Mouse (Mus musculus): Measurements from ENCODE around the gene Gart. TPM values are rescaled to one million over a fixed set of nuclear protein-coding genes. Genes with fewer than 3 reads are reported as not detected.

Gene Gart
- polyA plus RNA-seq, 1 experiment from 2014 or later: 160 TPM

GRCm38 (mm10) chr16:91582307-91582706 lies 64.4 kb downstream of the Gart start:
- WGBS (ENCODE audit: insufficient replicate concordance): 44% methylated on average over 2 of the region's 2 CpGs

GRCm38 (mm10) chr16:91578980-91579720 lies 67.6 kb downstream of the Gart start:
- H3K4me3 ChIP-seq: no peak overlapping the region
- no peak overlapping the region for H3K9ac ChIP-seq
- H3K27ac ChIP-seq: no peak overlapping the region
- H3K36me3 ChIP-seq: no peaks in the 10 kb centered on the region
- H3K4me2 ChIP-seq: no peak overlapping the region
- no peaks in the 10 kb centered on the region for H3K27me3 ChIP-seq (replicated peaks)
- WGBS (ENCODE audit: insufficient replicate concordance): 78% methylated on average over 14 of the region's 14 CpGs
- no peak for ATAC-seq
- H3K9me3 ChIP-seq (replicated peaks): no peaks in the 10 kb centered on the region
- H3K4me1 ChIP-seq: no peaks in the 10 kb centered on the region

More at GRCm38 (mm10) chr16:91582307-91582706, 64.4 kb downstream of the Gart start:
- H3K4me2 ChIP-seq: no peak overlapping the region
- ATAC-seq: no peak
- no peak overlapping the region for H3K4me3 ChIP-seq
- H3K4me1 ChIP-seq: no peaks in the 10 kb centered on the region
- no peaks in the 10 kb centered on the region for H3K9me3 ChIP-seq (replicated peaks)
- H3K36me3 ChIP-seq: no peaks in the 10 kb centered on the region
- H3K27me3 ChIP-seq (replicated peaks): no peaks in the 10 kb centered on the region
- no peak overlapping the region for H3K9ac ChIP-seq
- no peak overlapping the region for H3K27ac ChIP-seq

- H3K4me2 ChIP-seq: no peak overlapping the region
- 81% methylated on average over 13 of the region's 13 CpGs for WGBS (ENCODE audit: insufficient replicate concordance)
- H3K36me3 ChIP-seq: no peaks in the 10 kb centered on the region
- ATAC-seq: no peak
- no peak overlapping the region for H3K4me3 ChIP-seq
- peaks cover 8% of the 10 kb centered on the region for H3K27me3 ChIP-seq (replicated peaks)
- no peak overlapping the region for H3K9ac ChIP-seq
- H3K27ac ChIP-seq: no peak overlapping the region
- no peaks in the 10 kb centered on the region for H3K9me3 ChIP-seq (replicated peaks)
- no peaks in the 10 kb centered on the region for H3K4me1 ChIP-seq
These were observed 71.6 kb downstream of the Gart start for GRCm38 (mm10) chr16:91575151-91575550.

Other genes with a start within 250 kb of the Gart start
- gene Il10rb, start 240.8 kb downstream of the Gart start, polyA plus RNA-seq (2016; fragmentation: Nextera tagmentation; extraction: Ambion mirVana): 26.0 and 27.0 TPM in 2 replicates
- 24.5 and 27.8 TPM in 2 replicates for gene Ifnar1, start 161.7 kb downstream of the Gart start, polyA plus RNA-seq (2016; fragmentation: Nextera tagmentation; extraction: Ambion mirVana)
- gene Ifngr2, start 99.9 kb downstream of the Gart start, polyA plus RNA-seq (2016; fragmentation: Nextera tagmentation; extraction: Ambion mirVana): 17.1 and 17.9 TPM in 2 replicates
- gene Tmem50b, start 49.2 kb downstream of the Gart start, polyA plus RNA-seq (2016; fragmentation: Nextera tagmentation; extraction: Ambion mirVana): 6.7 and 6.8 TPM in 2 replicates
- 1.8 and 2.8 TPM in 2 replicates for gene Dnajc28, start 27.9 kb downstream of the Gart start, polyA plus RNA-seq (2016; fragmentation: Nextera tagmentation; extraction: Ambion mirVana)
- 60.5 and 65.0 TPM in 2 replicates for gene Son, start 554 bp upstream of the Gart start, polyA plus RNA-seq (2016; fragmentation: Nextera tagmentation; extraction: Ambion mirVana)
- gene Donson, start 41.8 kb upstream of the Gart start, polyA plus RNA-seq (2016; fragmentation: Nextera tagmentation; extraction: Ambion mirVana): 48.4 and 54.9 TPM in 2 replicates
- 40.3 and 40.9 TPM in 2 replicates for gene Cryzl1, start 82.0 kb upstream of the Gart start, polyA plus RNA-seq (2016; fragmentation: Nextera tagmentation; extraction: Ambion mirVana)
- gene Itsn1, start 82.3 kb upstream of the Gart start, polyA plus RNA-seq (2016; fragmentation: Nextera tagmentation; extraction: Ambion mirVana): 47.5 and 52.3 TPM in 2 replicates

Data from liver, embryonic 12.5 days (tissue).